Mouse (Mus musculus): ENCODE results near the gene Larp1b. TPM values are rescaled to one million over a fixed set of nuclear protein-coding genes. Genes with fewer than 3 reads are reported as not detected.

Gene Larp1b
- polyA plus RNA-seq, 1 experiment: 3.8 TPM

DNA sequence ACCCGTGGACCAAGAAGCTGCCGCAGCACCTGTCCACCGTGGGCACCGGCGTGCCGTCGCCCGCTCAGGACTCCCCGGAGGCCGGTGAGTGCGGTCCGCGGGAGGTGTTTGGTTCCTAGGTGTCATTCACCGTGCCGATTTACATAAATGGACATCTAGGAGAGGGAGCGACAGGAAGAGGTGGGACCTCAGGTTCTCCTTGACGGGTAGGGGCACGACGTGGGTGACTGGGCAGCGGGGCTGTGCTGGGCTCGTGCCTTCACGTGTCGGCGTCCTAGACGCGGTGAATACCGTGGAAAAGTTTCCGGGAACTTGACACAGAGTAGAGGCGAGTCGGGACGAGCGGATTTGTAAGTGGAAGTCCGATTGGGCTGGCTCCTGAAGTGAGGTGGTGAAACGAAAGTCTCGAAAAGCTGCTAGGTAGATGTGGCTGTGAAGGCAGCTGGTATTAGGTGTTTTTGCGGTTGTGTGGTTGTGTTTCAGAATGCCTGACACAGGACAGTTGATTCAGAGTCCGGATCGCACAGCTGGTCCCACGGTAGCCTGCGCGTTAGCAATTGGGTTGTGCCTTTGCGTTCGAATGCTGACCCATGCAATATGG, 1.1 kb downstream of the Larp1b start:
- Histone ChIP-seq H3K27ac (ENCODE audit: insufficient read depth, low read length) (peak overlapping the region; percentile 71; the same call in 1 of the 2 replicates), H3K36me3 (ENCODE audit: control insufficient read depth, insufficient read depth, low read length) (no peaks in the 10 kb centered on the region), H3K4me1 (ENCODE audit: control insufficient read depth, insufficient read depth, insufficient read length) (no peaks in the 10 kb centered on the region; the same call in 1 of the 2 replicates), H3K27me3 (ENCODE audit: control insufficient read depth, insufficient read depth, low read length) (no peaks in the 10 kb centered on the region), H3K4me3 (ENCODE audit: extremely low read depth, insufficient read depth, insufficient read length) (peak overlapping the region; percentile 79)
- WGBS: under 1% methylated on average over 43 of the region's 43 CpGs
- DNase-seq (ENCODE audit: low read depth in 1 of 2, low spot score in 2 of 2): peak; percentile 34 to 52
- no peak for TF ChIP-seq CTCF (IDR thresholded peaks at IDR 0.05; ENCODE audit: extremely low read depth, insufficient read depth, insufficient read length, insufficient replicate concordance)
- no peak for TF ChIP-seq POLR2A (IDR thresholded peaks at IDR 0.05; ENCODE audit: low read depth, low read length)

DNA sequence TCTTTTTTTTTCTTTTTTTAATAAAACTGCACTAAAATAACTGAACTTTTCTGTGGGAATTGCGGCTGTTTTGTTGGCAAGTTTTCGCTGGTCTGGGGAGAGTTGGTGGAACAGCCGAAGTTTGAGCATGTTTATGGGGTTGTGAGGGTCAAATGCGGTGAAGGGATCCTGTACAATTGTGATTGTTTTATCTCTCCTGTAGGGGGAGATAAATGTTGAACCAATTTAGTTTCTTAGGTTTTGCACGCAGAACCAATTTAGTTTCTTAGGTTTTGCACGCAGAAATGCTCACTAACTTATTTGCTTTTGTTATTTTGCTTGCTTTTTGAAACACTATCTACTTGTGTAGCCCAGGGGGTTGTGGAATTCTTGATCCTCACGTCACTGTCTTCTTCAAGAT, 1.7 kb downstream of the Larp1b start:
- H3K4me3 ChIP-seq (ENCODE audit: extremely low read depth, insufficient read depth, insufficient read length): peak overlapping the region; percentile 79
- DNase-seq (ENCODE audit: low read depth in 1 of 2, low spot score in 2 of 2): no peak
- no peaks in the 10 kb centered on the region; the same call in 1 of the 2 replicates for H3K4me1 ChIP-seq (ENCODE audit: control insufficient read depth, insufficient read depth, insufficient read length)
- TF ChIP-seq POLR2A (IDR thresholded peaks at IDR 0.05; ENCODE audit: low read depth, low read length) (no peak), CTCF (IDR thresholded peaks at IDR 0.05; ENCODE audit: extremely low read depth, insufficient read depth, insufficient read length, insufficient replicate concordance) (no peak)
- H3K27ac ChIP-seq (ENCODE audit: insufficient read depth, low read length): no peak overlapping the region
- 8% methylated on average over 7 of the region's 7 CpGs for WGBS
- no peaks in the 10 kb centered on the region for H3K27me3 ChIP-seq (ENCODE audit: control insufficient read depth, insufficient read depth, low read length)
- no peaks in the 10 kb centered on the region for H3K36me3 ChIP-seq (ENCODE audit: control insufficient read depth, insufficient read depth, low read length)

DNA sequence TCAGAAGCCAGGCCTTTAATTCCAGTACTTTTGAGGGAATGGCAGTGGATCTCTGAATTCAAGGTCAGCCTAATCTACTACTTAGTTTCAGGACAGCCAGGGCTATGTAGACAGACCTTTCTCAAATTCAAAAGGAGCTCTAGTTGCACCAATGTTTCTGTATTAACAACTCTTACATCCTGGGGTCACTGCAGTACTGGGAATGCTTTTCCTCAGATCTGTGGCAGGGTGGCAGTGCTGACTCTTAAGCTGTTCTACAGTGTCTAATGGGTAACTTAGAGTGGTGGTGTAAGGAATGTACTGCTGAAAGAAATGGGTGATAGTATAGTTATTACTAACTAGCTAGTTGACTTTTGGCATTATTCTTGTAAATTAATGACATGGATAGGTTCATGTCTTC, 3.0 kb downstream of the Larp1b start:
- no peak overlapping the region for H3K27ac ChIP-seq (ENCODE audit: insufficient read depth, low read length)
- no peaks in the 10 kb centered on the region; the same call in 1 of the 2 replicates for H3K4me1 ChIP-seq (ENCODE audit: control insufficient read depth, insufficient read depth, insufficient read length)
- no peaks in the 10 kb centered on the region for H3K27me3 ChIP-seq (ENCODE audit: control insufficient read depth, insufficient read depth, low read length)
- no peak for TF ChIP-seq POLR2A (IDR thresholded peaks at IDR 0.05; ENCODE audit: low read depth, low read length)
- TF ChIP-seq CTCF (IDR thresholded peaks at IDR 0.05; ENCODE audit: extremely low read depth, insufficient read depth, insufficient read length, insufficient replicate concordance): no peak
- H3K36me3 ChIP-seq (ENCODE audit: control insufficient read depth, insufficient read depth, low read length): no peaks in the 10 kb centered on the region
- no peak overlapping the region for H3K4me3 ChIP-seq (ENCODE audit: extremely low read depth, insufficient read depth, insufficient read length)
- no peak for DNase-seq (ENCODE audit: low read depth in 1 of 2, low spot score in 2 of 2)

DNA sequence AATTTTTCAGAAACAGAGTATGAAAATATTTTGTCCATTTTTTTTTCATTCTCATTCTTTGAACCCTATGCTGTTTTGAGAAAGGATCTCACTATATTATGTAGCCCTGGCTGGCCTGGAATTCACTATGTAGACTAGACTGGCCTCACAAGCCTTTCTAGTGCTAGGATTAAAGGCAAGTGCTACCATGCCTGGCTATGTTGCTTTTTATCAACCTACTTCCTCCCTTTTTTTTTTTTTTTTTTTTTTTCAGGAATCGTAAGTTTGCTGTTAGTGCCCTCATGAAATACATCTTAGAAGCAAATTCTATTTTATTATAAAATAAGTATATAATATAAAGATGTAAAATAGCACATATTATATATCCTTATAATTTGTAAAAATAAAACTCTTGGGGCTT, 5.2 kb downstream of the Larp1b start:
- Histone ChIP-seq H3K27ac (ENCODE audit: insufficient read depth, low read length) (no peak overlapping the region), H3K27me3 (ENCODE audit: control insufficient read depth, insufficient read depth, low read length) (no peaks in the 10 kb centered on the region), H3K36me3 (ENCODE audit: control insufficient read depth, insufficient read depth, low read length) (no peaks in the 10 kb centered on the region), H3K4me1 (ENCODE audit: control insufficient read depth, insufficient read depth, insufficient read length) (no peaks in the 10 kb centered on the region; the same call in 1 of the 2 replicates), H3K4me3 (ENCODE audit: extremely low read depth, insufficient read depth, insufficient read length) (no peak overlapping the region)
- WGBS: 86% methylated on average over 1 of the region's 1 CpGs
- TF ChIP-seq CTCF (IDR thresholded peaks at IDR 0.05; ENCODE audit: extremely low read depth, insufficient read depth, insufficient read length, insufficient replicate concordance) (no peak), POLR2A (IDR thresholded peaks at IDR 0.05; ENCODE audit: low read depth, low read length) (no peak)
- no peak for DNase-seq (ENCODE audit: low read depth in 1 of 2, low spot score in 2 of 2)

DNA sequence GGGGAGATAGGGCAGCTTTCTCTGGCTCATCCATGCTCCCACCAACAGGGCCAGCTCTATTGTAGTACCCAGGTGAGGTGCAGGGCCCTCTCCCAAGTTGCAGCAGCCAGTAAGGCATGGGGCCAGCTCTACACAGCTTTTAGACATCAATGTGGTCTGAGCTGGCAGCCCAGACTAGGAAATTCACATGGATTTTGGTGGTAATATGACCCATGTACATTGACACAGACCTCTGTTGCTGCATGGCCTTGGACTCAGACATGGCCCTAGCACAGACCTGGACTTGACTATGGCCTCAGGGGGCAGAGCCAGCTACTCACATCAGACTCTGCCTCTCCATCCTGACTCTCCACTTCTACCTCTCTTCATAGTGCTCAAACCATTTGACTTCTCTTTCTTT, 9.2 kb downstream of the Larp1b start:
- DNase-seq (ENCODE audit: low read depth in 1 of 2, low spot score in 2 of 2): no peak
- Histone ChIP-seq H3K4me1 (ENCODE audit: control insufficient read depth, insufficient read depth, insufficient read length) (no peaks in the 10 kb centered on the region; the same call in 1 of the 2 replicates), H3K4me3 (ENCODE audit: extremely low read depth, insufficient read depth, insufficient read length) (no peak overlapping the region), H3K36me3 (ENCODE audit: control insufficient read depth, insufficient read depth, low read length) (no peaks in the 10 kb centered on the region), H3K27ac (ENCODE audit: insufficient read depth, low read length) (no peak overlapping the region), H3K27me3 (ENCODE audit: control insufficient read depth, insufficient read depth, low read length) (no peaks in the 10 kb centered on the region)
- no peak for TF ChIP-seq CTCF (IDR thresholded peaks at IDR 0.05; ENCODE audit: extremely low read depth, insufficient read depth, insufficient read length, insufficient replicate concordance)
- TF ChIP-seq POLR2A (IDR thresholded peaks at IDR 0.05; ENCODE audit: low read depth, low read length): no peak

DNA sequence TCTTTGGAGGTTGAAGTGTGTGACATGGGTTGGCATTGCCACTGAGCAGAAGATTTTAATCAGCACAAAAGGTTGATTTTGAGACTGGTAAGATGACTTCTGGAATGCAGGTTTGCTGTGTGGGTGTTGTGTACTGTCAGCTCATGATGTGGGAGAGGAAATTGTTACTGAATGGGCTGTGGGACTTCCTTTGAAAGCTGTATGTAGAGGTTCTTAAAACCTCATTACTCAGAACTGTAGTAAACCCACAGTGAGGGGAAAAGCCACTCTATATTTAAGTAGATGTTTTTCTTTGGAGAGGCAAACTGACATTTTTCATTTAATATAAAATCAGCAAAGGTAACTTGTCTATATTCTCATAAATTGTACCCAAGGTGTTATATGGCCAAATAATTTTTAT, 31.1 kb downstream of the Larp1b start:
- Histone ChIP-seq H3K27ac (ENCODE audit: insufficient read depth, low read length) (no peak overlapping the region), H3K4me1 (ENCODE audit: control insufficient read depth, insufficient read depth, insufficient read length) (no peaks in the 10 kb centered on the region), H3K4me3 (ENCODE audit: extremely low read depth, insufficient read depth, insufficient read length) (no peak overlapping the region), H3K27me3 (ENCODE audit: control insufficient read depth, insufficient read depth, low read length) (no peaks in the 10 kb centered on the region), H3K36me3 (ENCODE audit: control insufficient read depth, insufficient read depth, low read length) (no peaks in the 10 kb centered on the region)
- TF ChIP-seq POLR2A (IDR thresholded peaks at IDR 0.05; ENCODE audit: low read depth, low read length): no peak
- TF ChIP-seq CTCF (IDR thresholded peaks at IDR 0.05; ENCODE audit: extremely low read depth, insufficient read depth, insufficient read length, insufficient replicate concordance): no peak
- no peak for DNase-seq (ENCODE audit: low read depth in 1 of 2, low spot score in 2 of 2)

DNA sequence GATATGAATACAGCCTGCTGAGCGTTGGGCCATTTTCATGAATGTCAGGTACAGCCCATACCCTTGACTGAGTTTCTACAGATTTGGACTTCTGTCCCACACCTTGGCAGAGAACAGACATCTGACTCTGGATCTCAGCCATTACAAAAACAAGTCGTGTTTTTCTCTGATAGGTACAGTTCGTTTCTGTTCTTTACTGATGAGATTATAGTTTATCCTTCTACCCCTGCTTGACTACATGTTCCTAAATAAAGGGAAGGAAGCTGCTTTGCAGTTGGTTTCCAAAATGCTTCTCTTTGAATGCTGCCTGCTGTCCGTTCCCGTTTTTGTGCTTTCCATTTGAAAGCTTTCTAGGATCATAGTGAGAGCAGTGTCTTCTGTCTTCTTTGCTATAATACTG, 37.9 kb downstream of the Larp1b start:
- DNase-seq (ENCODE audit: low read depth in 1 of 2, low spot score in 2 of 2): no peak
- Histone ChIP-seq H3K36me3 (ENCODE audit: control insufficient read depth, insufficient read depth, low read length) (no peaks in the 10 kb centered on the region), H3K4me3 (ENCODE audit: extremely low read depth, insufficient read depth, insufficient read length) (no peak overlapping the region), H3K27me3 (ENCODE audit: control insufficient read depth, insufficient read depth, low read length) (no peaks in the 10 kb centered on the region), H3K4me1 (ENCODE audit: control insufficient read depth, insufficient read depth, insufficient read length) (no peaks in the 10 kb centered on the region), H3K27ac (ENCODE audit: insufficient read depth, low read length) (no peak overlapping the region)
- TF ChIP-seq CTCF (IDR thresholded peaks at IDR 0.05; ENCODE audit: extremely low read depth, insufficient read depth, insufficient read length, insufficient replicate concordance) (no peak), POLR2A (IDR thresholded peaks at IDR 0.05; ENCODE audit: low read depth, low read length) (no peak)
- 59% methylated on average over 5 of the region's 5 CpGs for WGBS
